Mouse (Mus musculus): ENCODE data around the gene Pirt.
A peak's percentile ranks its signal among the peaks of the same experiment; 100 is the strongest.

The Pirt gene

DNA sequence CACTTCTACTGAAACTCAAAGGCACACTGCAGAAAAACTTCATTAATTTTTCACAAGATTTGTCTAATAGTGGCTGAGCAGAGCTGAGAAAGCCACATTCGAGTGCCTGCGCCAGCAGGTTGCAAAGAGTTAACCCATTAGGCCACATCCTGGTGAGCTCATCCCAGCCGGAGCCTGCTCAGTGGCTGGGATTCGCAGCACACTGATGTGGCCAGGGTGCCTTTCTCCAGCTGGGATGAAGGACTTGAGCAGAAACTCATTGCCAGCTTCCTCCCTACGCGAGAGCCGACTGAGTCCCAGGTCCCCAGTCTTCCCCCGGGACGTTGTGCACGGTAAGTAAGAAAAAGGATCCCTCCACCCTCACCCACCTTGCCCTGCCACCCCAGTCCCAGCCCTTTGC lies at the start of gene Pirt:
Gene Pirt (plus strand): TSS at position 171 of the 400 bp plus-strand sequence.
- no peak for DNase-seq (ENCODE audit: low spot score in 2 of 2)

- no peak for DNase-seq (ENCODE audit: low spot score in 2 of 2)
These were observed 40.1 kb upstream of the Pirt start for GRCm38 (mm10) chr11:66871701-66872100.

GRCm38 (mm10) chr11:66872773-66873470 lies 38.9 kb upstream of the Pirt start:
- no peak for DNase-seq (ENCODE audit: low spot score in 2 of 2)

DNA sequence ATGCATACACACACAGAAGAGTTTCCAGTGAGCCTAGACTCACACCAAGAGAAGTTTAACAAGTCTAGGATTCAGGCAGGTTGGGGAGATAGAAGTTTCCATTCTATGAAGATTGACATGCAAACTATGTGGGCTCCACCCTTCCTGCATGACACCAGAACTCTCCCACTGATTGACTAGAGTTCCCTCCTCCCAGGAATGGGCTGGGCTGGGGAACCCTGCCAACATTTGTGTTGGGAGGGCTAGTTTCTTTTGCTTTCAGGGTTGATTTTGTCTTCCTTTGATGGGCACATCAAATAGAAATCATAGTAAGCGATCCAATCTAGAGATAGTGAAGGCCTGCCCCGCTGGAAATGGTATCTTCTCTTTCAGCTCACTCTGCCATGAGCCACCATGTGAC lies 30.5 kb upstream of the Pirt start:
- no peak for DNase-seq (ENCODE audit: low spot score in 2 of 2)

DNA sequence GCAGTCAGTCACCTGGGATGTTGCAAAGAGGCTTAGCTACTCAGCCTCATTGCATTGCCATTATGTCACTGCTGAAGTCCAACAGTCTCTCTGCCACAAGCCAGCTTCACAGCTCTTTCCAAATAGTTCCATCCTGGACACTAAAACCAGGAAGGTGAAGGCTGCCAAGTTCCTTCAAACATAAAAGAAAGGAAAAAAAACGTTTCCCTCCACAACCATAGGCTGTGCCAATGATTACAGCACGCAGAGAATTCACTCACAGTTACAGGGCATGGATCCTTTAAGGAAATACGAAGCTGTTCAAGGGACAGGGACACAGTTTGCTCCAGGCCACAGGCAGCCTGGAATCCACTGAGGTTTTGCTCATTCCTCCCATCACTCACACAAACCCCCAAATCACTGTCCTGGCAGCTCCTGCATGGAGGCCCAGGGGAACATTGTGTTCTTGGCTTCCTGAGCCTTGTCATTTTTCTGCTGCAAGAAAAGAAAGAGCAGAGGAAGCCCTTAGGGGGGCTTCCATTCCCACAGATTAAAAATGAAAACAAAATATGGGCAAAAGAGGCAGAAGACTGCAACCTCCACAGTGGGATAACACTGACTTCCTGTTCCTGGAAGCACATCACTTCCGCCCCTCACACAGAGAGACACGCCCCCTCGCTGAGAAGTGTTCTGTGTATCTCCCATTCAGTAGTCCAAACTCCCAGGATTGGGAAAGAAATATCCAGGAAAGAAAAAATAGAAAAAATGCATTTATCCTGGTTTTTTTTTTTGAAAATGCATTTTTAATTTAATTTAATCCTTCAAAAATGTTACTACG lies 29.3 kb upstream of the Pirt start:
- peak in 1 of 2 experiments; percentile 30 for DNase-seq (ENCODE audit: low spot score in 2 of 2)

- no peak for DNase-seq (ENCODE audit: low spot score in 2 of 2)
These were observed 19.2 kb upstream of the Pirt start for GRCm38 (mm10) chr11:66892536-66892935.

DNA sequence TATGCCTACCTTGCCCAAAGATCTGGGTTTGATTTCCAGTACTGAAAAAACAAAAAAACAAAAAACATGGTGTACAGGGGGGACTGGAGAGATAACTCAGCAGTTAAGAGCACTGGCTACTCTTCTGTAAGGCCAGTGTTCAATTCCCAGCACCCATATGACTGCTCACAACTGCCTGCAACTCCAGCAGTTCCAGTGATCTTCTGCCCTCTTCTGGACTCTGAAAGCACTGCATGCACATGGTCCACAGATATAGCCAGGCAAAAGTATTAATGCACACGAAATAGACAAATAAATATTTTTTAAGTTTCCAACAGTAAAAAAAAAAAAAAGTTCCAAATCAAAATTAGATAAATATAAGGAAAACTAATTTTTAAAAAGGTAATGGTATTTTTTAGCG lies 13.0 kb upstream of the Pirt start:
- DNase-seq (ENCODE audit: low spot score in 2 of 2) = no peak

DNA sequence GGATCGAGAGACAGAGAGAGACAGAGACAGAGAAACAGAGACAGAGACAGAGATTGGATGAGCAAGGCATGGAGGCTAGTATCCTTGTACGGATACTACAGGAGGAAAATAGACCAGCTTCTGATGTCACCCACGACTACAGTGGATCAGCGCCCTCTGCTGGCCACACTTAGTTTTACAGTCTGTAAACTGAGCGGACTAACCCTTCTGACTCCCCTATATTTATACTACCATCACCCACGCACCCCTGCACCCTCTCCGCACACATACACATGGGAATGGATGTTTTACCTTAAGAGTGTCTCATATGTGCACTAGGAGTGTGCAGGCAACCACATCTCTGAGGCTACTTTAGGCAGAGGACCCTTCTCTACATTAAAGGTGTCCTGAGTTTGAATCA lies 12.4 kb upstream of the Pirt start:
- DNase-seq (ENCODE audit: low spot score in 2 of 2) = peak in 1 of 2 experiments; percentile 74

DNA sequence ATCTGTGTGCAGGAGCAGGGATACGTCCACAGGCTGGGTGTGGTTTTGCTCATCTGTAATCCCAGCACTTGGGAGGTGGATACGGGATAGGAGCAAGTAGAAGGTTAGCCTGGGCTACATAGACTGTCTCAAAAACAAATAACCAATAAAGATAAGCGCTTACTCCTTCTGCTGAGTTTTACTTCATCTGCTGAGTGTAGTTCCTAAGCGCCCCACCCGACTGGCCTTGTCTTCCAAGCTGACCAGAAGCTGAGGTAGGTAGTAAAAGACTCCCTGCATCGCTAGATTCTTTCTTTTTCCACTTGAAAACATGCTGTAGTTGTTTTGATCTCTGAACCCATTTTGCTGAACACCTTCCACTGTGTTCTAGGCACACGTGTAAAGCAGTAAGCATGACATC lies 9.0 kb upstream of the Pirt start:
- DNase-seq (ENCODE audit: low spot score in 2 of 2) = no peak

- DNase-seq (ENCODE audit: low spot score in 2 of 2) = peak; percentile 64 to 72
These were observed 6.0 kb upstream of the Pirt start for GRCm38 (mm10) chr11:66905617-66906384.

DNA sequence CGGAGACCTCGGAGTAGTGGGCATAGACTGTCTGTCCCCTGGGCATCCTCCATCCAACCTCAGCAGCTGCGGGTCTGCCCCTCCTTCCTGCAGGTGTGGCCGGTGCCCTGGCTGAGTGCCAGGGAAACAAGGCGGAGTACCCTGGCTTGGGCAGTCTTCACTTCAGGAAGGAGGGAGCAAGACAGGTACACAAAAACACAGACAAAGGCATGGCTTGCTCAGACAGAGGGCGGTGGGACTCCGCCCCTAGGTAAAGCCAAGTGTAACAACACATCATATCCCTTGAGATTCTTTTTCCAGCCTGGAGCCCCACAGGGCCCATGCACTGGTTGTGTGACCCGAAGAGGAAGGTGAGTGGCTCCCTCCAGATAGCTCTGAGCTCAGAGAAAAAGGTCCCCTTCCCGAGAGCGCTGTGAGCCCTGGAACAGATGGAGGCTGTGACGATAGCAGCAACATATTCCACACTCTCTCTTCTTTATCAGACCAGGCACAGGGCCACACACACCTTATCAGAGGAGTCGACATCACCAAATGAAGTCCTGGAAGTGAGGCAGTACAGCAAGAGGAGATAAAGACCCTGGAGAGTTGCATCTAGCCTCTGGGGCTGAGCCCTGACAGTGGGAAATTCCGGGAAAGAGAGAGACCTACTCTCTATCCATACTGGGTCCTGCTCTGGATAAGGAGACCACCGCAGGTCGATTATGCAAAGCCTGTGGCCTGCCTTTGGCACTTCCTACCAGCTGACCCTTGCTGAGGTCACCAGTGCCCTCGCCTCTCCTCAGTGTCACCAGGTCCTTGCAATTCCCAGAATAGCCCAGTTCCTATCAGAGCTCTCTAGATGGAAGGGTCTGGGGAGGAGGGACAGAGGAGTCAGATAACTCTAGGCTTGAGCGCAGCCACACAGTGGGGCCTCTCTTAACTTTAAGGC lies 1.0 kb downstream of the Pirt start:
- DNase-seq (ENCODE audit: low spot score in 2 of 2) = peak in 1 of 2 experiments; percentile 22

GRCm38 (mm10) chr11:66914249-66914648 lies 2.5 kb downstream of the Pirt start:
- DNase-seq (ENCODE audit: low spot score in 2 of 2) = no peak

DNA sequence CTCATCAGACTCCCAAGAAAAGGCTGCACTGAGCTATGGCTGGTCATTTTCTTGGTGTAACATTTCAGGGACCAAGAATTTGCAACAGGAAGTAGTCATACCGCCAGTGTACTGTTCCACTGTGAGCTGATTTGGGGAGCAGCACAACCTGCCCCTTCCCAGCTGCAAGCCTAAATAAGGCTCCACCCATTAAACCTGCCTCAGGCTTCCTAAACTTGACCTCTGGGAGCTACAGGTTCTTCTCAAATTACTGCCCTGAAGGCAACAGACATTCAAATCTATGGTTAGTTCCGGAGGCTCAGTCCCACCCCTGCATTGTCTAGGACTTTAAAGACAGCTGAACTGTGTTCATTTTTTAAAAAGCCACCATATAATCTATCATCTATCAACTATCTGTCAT lies 8.2 kb downstream of the Pirt start:
- DNase-seq (ENCODE audit: low spot score in 2 of 2) = no peak

DNA sequence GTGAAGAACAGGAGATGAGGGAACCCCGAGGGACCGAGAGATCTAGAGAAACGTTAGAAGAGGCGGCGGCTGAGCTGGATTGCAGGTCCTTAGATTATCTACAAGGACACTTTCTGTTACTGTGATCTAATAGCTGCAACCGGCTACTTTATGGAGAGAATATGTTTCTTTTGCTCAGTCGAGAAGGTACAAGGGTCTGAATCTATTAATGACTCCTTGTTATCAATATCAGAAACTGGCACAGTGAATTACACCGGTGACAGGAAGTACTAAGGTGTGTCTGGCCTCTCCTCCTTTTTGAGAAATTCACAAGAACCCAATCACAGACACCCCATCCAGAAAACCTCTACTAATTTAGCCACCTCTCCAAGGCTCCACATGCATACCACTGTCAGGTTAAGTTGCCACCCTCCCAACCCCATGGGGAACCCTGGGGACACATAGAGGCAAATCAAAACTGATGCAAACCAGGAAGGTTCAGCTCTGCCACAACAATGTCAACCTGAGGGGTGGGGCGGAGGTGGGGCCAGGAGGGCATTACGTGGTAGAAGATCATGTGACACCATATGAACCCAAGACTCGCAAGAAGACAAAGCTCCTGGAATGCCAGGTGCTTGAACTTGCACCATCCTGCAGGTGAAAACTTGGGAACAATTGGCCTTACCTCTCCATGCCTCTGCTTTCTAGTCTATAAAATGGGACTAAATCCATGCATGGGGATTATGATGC lies 12.5 kb downstream of the Pirt start:
- DNase-seq (ENCODE audit: low spot score in 2 of 2) = no peak

DNA sequence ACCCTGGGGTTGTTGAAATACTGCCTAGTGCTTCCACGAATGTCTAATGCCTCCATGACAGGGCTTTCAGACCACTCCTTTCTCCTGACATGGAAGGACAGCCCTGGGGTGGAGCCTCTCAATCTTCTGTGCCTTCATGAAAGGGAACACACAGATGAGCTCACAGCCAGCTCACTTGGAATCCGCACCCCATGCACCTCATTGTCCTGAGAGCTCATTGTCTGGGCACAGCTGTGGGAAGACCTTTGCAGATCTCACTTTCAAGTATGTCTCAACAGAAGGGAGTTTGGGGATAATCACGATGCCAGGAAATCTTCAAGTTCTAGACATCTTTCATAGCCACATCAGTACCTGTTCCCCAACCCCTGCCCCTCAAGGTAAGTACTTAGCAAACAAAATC lies 16.5 kb downstream of the Pirt start:
- no peak for DNase-seq (ENCODE audit: low spot score in 2 of 2)

DNA sequence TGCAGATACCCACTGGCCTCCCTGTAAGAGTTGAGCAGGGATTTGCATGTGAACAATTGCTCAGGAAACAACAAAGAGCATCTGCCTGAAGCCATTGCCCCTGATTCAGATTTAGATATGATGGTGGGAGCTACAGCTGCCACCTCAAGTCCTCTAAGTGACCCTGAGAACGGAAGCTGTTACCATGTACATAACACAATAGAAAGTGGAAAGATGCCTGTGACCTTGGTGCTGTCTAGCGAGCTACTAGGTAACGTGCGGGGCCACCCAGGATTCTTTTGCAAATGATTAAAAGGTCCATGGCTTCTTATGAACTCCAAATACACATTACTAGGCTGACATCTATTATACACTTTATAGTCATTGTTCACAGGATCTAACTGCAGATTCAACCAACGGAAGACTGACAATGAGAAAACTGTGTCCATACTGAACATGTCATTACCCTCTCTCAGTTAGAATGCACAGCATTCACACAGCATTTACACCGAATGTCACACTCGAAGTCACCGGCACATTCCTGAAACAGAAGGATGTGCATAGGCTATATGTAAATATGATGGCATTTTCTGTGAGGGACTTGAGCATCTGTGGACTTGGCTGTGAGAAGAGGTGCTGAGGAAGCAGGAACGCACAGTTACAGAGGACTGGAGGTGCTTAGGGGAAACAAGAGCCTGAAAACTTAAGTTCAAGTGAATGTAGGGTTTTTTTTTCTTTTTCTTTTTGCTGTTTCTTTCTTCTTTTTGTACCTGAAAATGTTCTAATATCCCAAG lies 21.2 kb downstream of the Pirt start:
- DNase-seq (ENCODE audit: low spot score in 2 of 2) = no peak

GRCm38 (mm10) chr11:66934428-66935173 lies 22.8 kb downstream of the Pirt start:
- DNase-seq (ENCODE audit: low spot score in 2 of 2) = no peak

- DNase-seq (ENCODE audit: low spot score in 2 of 2) = no peak
These were observed 30.2 kb downstream of the Pirt start for GRCm38 (mm10) chr11:66942011-66942410.

GRCm38 (mm10) chr11:66945224-66945767 lies 33.5 kb downstream of the Pirt start:
- no peak for DNase-seq (ENCODE audit: low spot score in 2 of 2)
